10 mouse cellular contexts compared by ENCODE assay signal in the genomic region with DNA sequence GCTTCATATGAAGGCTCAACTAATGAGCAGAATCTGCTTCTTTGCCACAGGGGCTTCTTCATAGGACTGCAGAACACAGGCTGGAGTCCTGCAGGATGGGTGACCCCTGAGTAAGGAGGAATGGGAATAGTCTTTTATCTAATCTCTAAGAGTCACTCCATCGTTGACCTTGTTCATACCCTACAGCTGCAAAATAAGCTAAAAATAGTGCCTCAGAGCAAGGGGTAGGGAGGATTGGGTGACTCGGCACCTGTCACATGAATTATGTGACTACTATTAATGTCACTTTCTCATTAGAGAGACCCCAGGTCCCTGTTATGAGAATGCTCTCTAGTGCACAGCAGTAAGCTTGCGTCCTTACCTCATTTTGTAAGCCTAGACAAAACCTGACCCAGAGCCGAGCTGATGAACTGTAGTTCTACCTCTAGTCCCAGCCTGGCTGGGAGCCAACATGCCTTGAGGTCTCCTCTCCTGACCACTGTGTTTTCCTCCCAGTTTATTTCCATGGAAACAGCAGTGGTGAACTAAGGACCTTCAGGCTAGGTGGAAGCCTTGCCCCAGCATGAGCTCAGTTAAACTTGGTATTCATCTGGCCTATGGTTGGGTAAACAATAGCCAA. TPM values are rescaled to one million over a fixed set of nuclear protein-coding genes. Genes with fewer than 3 reads are reported as not detected.
A peak's percentile ranks its signal among the peaks of the same experiment; 100 is the strongest.
DNase-seq lines count a peak whose midpoint lies in the region; ATAC-seq and TF ChIP-seq lines count a peak whose summit lies in the region.
"Had no signal": no experiment of that assay in that cellular context is flagged by ENCODE, and none has a peak within 500 bp of the region (broad histone marks: within the 10 kb centered on the region; RNA-seq: fewer than 3 reads in every experiment).

No protein-coding gene starts in this region.

- peaks cover 5% of the 10 kb centered on the region; the same call in 1 of the 2 replicates for H3K4me1 ChIP-seq in forebrain, embryonic 14.5 days (ENCODE audit: control insufficient read depth, insufficient read depth, low read length)
- peaks cover 9% of the 10 kb centered on the region for H3K4me1 ChIP-seq in forebrain, embryonic 16.5 days (replicated peaks; ENCODE audit: control insufficient read depth, insufficient read depth, low read length)
- peaks cover 17% of the 10 kb centered on the region for H3K4me1 ChIP-seq in neural tube, embryonic 13.5 days (replicated peaks)
- peaks cover 17% of the 10 kb centered on the region for H3K4me1 ChIP-seq in neural tube, embryonic 15.5 days
- H3K4me1 ChIP-seq in olfactory bulb, adult 2 months (ENCODE audit: control insufficient read depth, insufficient read depth, low read length) = peaks cover 12% of the 10 kb centered on the region

- no peaks in the 10 kb centered on the region for H3K9me3 ChIP-seq in forebrain, embryonic 14.5 days (replicated peaks; ENCODE audit: control insufficient read depth, low read length)
- H3K9me3 ChIP-seq in forebrain, embryonic 16.5 days (ENCODE audit: control insufficient read depth, low read length) = no peaks in the 10 kb centered on the region
- H3K9me3 ChIP-seq in neural tube, embryonic 13.5 days = no peaks in the 10 kb centered on the region
- H3K9me3 ChIP-seq in neural tube, embryonic 15.5 days (replicated peaks) = no peaks in the 10 kb centered on the region
- H3K9me3 ChIP-seq: embryonic facial prominence, embryonic 12.5 days had no signal

- peak; percentile 39 for DNase-seq in forebrain, embryonic 14.5 days (ENCODE audit: low spot score)
- peak; percentile 56 for DNase-seq in kidney, adult 9 months
- DNase-seq in adrenal gland, adult 18-20 months (ENCODE audit: low spot score in 2 of 2) = no peak

- H3K27ac ChIP-seq in forebrain, embryonic 14.5 days (ENCODE audit: low read depth, low read length) = no peak overlapping the region
- H3K27ac ChIP-seq in forebrain, embryonic 16.5 days (ENCODE audit: low read length) = no peak overlapping the region
- H3K27ac ChIP-seq in neural tube, embryonic 13.5 days (replicated peaks) = peak overlapping the region; percentile 42; the same call in 1 of the 2 replicates
- H3K27ac ChIP-seq in neural tube, embryonic 15.5 days (replicated peaks) = no peak overlapping the region
- H3K27ac ChIP-seq in olfactory bulb, adult 2 months (ENCODE audit: insufficient read depth, low read depth, low read length) = peak overlapping the region; percentile 23; the same call in 1 of the 2 replicates
- H3K27ac ChIP-seq: embryonic facial prominence, embryonic 12.5 days; macrophage had no signal

- peaks cover 9% of the 10 kb centered on the region; the same call in 1 of the 2 replicates for H3K36me3 ChIP-seq in forebrain, embryonic 14.5 days (ENCODE audit: control insufficient read depth, insufficient read depth, low read length)
- no peaks in the 10 kb centered on the region for H3K36me3 ChIP-seq in forebrain, embryonic 16.5 days (ENCODE audit: control insufficient read depth, insufficient read depth)
- peaks cover 37% of the 10 kb centered on the region for H3K36me3 ChIP-seq in neural tube, embryonic 13.5 days
- H3K36me3 ChIP-seq in neural tube, embryonic 15.5 days = 0 out of 2 replicates have a peak, but pooled peaks cover 3% of the 10 kb centered on the region

- ATAC-seq in forebrain, embryonic 14.5 days = no peak; the same call in 1 of the 2 replicates
- no peak for ATAC-seq in forebrain, embryonic 16.5 days
- no peak for ATAC-seq in neural tube, embryonic 13.5 days (ENCODE audit: low read depth)
- ATAC-seq in neural tube, embryonic 15.5 days (ENCODE audit: low FRiP score) = no peak
- no peak for ATAC-seq in megakaryocyte, adult 5-6 weeks (ENCODE audit: poor library complexity, severe bottlenecking)

- 53% methylated on average over 4 of the region's 4 CpGs for whole genome bisulfite sequencing in forebrain, embryonic 14.5 days
- 59% methylated on average over 4 of the region's 4 CpGs for WGBS in forebrain, embryonic 16.5 days
- 58% methylated on average over 4 of the region's 4 CpGs for WGBS in neural tube, embryonic 13.5 days
- WGBS in neural tube, embryonic 15.5 days = 52% methylated on average over 4 of the region's 4 CpGs
- WGBS in olfactory bulb, adult 2 months = 64% methylated on average over 4 of the region's 4 CpGs

- no peak overlapping the region for H3K9ac ChIP-seq in forebrain, embryonic 14.5 days (ENCODE audit: low read length)
- no peak overlapping the region for H3K9ac ChIP-seq in forebrain, embryonic 16.5 days (replicated peaks; ENCODE audit: low read depth, low read length)
- H3K9ac ChIP-seq in neural tube, embryonic 13.5 days = no peak overlapping the region
- no peak overlapping the region for H3K9ac ChIP-seq in neural tube, embryonic 15.5 days (replicated peaks)
- H3K9ac ChIP-seq: embryonic facial prominence, embryonic 12.5 days had no signal

- no peak for TF ChIP-seq CTCF in olfactory bulb, adult 2 months (IDR thresholded peaks at IDR 0.05; ENCODE audit: insufficient read depth, low read depth, low read length)

- TF ChIP-seq POLR2A in olfactory bulb, adult 2 months (IDR thresholded peaks at IDR 0.05; ENCODE audit: insufficient read depth, low read depth, low read length) = no peak

- H3K4me3 ChIP-seq in forebrain, embryonic 14.5 days (ENCODE audit: low read depth, low read length) = no peak overlapping the region
- H3K4me3 ChIP-seq in forebrain, embryonic 16.5 days (replicated peaks; ENCODE audit: low read length) = no peak overlapping the region
- no peak overlapping the region for H3K4me3 ChIP-seq in neural tube, embryonic 13.5 days
- no peak overlapping the region for H3K4me3 ChIP-seq in neural tube, embryonic 15.5 days (replicated peaks)
- no peak overlapping the region for H3K4me3 ChIP-seq in olfactory bulb, adult 2 months (ENCODE audit: insufficient read depth, low read depth, low read length)
- H3K4me3 ChIP-seq: embryonic facial prominence, embryonic 12.5 days had no signal

- H3K27me3 ChIP-seq in forebrain, embryonic 14.5 days (replicated peaks; ENCODE audit: control insufficient read depth, insufficient read depth, low read length) = no peaks in the 10 kb centered on the region
- no peaks in the 10 kb centered on the region for H3K27me3 ChIP-seq in forebrain, embryonic 16.5 days (replicated peaks; ENCODE audit: control insufficient read depth, insufficient read depth, low read length)
- H3K27me3 ChIP-seq in neural tube, embryonic 13.5 days = no peaks in the 10 kb centered on the region
- H3K27me3 ChIP-seq in neural tube, embryonic 15.5 days (replicated peaks) = no peaks in the 10 kb centered on the region
- H3K27me3 ChIP-seq: embryonic facial prominence, embryonic 12.5 days had no signal

- no peak overlapping the region for H3K4me2 ChIP-seq in forebrain, embryonic 14.5 days (ENCODE audit: low read length)
- H3K4me2 ChIP-seq in forebrain, embryonic 16.5 days (ENCODE audit: low read length) = no peak overlapping the region
- no peak overlapping the region for H3K4me2 ChIP-seq in neural tube, embryonic 13.5 days
- H3K4me2 ChIP-seq in neural tube, embryonic 15.5 days = no peak overlapping the region
- H3K4me2 ChIP-seq: embryonic facial prominence, embryonic 12.5 days had no signal

RNA-seq across cellular contexts. Expression of gene Angptl2, which starts 37.8 kb away (rescaled TPM):
- polyA plus RNA-seq in forebrain, embryonic 14.5 days (2014; fragmentation: Nextera tagmentation; extraction: Ambion mirVana) = 8.0 and 12.0 TPM in 2 replicates
- polyA plus RNA-seq in forebrain, embryonic 16.5 days (2015; fragmentation: Nextera tagmentation; extraction: Ambion mirVana) = 12.0 and 14.3 TPM in 2 replicates
- polyA plus RNA-seq in neural tube, embryonic 13.5 days (2015; fragmentation: Nextera tagmentation; extraction: Ambion mirVana) = 18.2 and 18.9 TPM in 2 replicates
- 12.0 and 18.0 TPM in 2 replicates for polyA plus RNA-seq in neural tube, embryonic 15.5 days (2015; fragmentation: Nextera tagmentation; extraction: Ambion mirVana)
- polyA plus RNA-seq in olfactory bulb, adult 2 months (2012; ENCODE audit: insufficient read depth, insufficient read length, low replicate concordance, missing spikeins) = not detected in 2 replicates
- 4.2 and 5.0 TPM in 2 replicates for total RNA-seq in megakaryocyte, adult 5-6 weeks (2015)
- 9.8 and 11.4 TPM in 2 replicates for total RNA-seq in megakaryocyte, adult 5-6 weeks (2017)
- total RNA-seq in adrenal gland, adult 18-20 months (2021) = 10 to 100 TPM; 19.6 to 29.9 TPM

Comparison
In these comparisons a context has a peak if more than half of its experiments do, and no peak if none do; other contexts are left out.
1. H3K27ac ChIP-seq: peak in neural tube, embryonic 13.5 days (single experiment) and olfactory bulb, adult 2 months (single experiment); none in forebrain, embryonic 14.5 days (single experiment), forebrain, embryonic 16.5 days (single experiment) and neural tube, embryonic 15.5 days (single experiment).
2. DNase-seq: peak in forebrain, embryonic 14.5 days (single experiment) and kidney, adult 9 months (single experiment); none in adrenal gland, adult 18-20 months (0 of 2).